Mouse (Mus musculus) liver, embryonic 14.5 days (tissue): ENCODE data around the gene Rab7.

Source experiments
- CTCF ChIP-seq: IDR thresholded peaks from 2 replicates; pipeline ENCODE4 v1.5.1; 2016; ENCODE audit warnings: antibody characterized with exemption, low read depth, control low read depth
- EP300 ChIP-seq: IDR thresholded peaks from 2 replicates; pipeline ENCODE4 v1.6.1; 2016; ENCODE audit warnings: antibody characterized with exemption, low read depth

DNA sequence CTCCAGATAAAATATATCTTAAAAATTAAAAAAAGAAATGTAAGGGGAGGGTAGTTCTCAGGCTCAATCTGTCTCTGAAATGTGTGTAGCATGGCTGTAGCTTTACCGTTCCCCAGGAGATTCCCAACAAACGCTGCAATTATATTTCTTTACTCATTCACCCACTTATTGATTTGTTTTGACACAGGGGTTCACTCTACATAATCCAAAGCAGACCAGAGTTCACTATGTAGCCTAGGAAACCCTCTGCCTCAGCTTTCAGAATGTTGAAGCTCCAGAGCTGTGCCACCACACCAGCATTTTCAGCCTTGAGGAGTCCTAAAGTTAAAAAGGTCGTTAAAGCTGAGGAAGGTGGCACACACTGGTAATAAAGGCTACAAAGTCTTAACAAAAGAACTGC, 20.9 kb upstream of the Rab7 start:
- no peak for TF ChIP-seq EP300
- no peak for TF ChIP-seq CTCF
